Mouse (Mus musculus) MEL (cell line): ENCODE results near the gene Cabp2. TPM values are rescaled to one million over a fixed set of nuclear protein-coding genes. Genes with fewer than 3 reads are reported as not detected.

Source experiments
- DNase-seq: peaks from one replicate; pipeline ENCODE4 v3.0.0; 2011; ENCODE audit warnings: low read depth, low spot score
- H3K27ac ChIP-seq: 2 replicates; pipeline ENCODE4 v1.5.1; 2012; ENCODE audit warnings: low read depth, mild to moderate bottlenecking, control low read depth, low read length, moderate library complexity; ENCODE audit not compliant: control insufficient read depth
- H3K27me3 ChIP-seq, 2 experiments: fragments of 150-350 bp in 1 of 2; sonication (generic) in 1 of 2; 2 replicates each; pipeline ENCODE4 v1.6.1; 2012; ENCODE audit warnings: low read length in 2 of 2, mild to moderate bottlenecking in 2 of 2, improper control_type of control experiment in 1 of 2, moderate library complexity in 1 of 2; ENCODE audit not compliant: insufficient read depth in 2 of 2, control insufficient read depth in 1 of 2
- H3K36me3 ChIP-seq, 2 experiments: 2 replicates each; pipeline ENCODE4 v1.6.1; 2012 to 2014; ENCODE audit warnings: low read length in 2 of 2, improper control_type of control experiment in 1 of 2, inconsistent platforms in 1 of 2, mild to moderate bottlenecking in 1 of 2; ENCODE audit not compliant: insufficient read depth in 2 of 2, control insufficient read depth in 1 of 2
- H3K4me1 ChIP-seq, 2 experiments: fragments of 150-350 bp in 1 of 2; sonication (generic) in 1 of 2; 2 replicates each; pipeline ENCODE4 v1.6.1; 2012; ENCODE audit warnings: low read length in 2 of 2, improper control_type of control experiment in 1 of 2, mild to moderate bottlenecking in 1 of 2; ENCODE audit not compliant: insufficient read depth in 2 of 2, control insufficient read depth in 1 of 2
- H3K4me3 ChIP-seq, 2 experiments: fragments of 150-350 bp in 1 of 2; sonication (generic) in 1 of 2; 2 replicates each; pipeline ENCODE4 v1.5.1; 2012; ENCODE audit warnings: low read depth in 2 of 2, low read length in 2 of 2, mild to moderate bottlenecking in 2 of 2, moderate library complexity in 2 of 2, control low read depth in 1 of 2, improper control_type of control experiment in 1 of 2; ENCODE audit not compliant: control insufficient read depth in 1 of 2, insufficient read depth in 1 of 2
- H3K79me2 ChIP-seq: 2 replicates; pipeline ENCODE4 v1.6.1; 2012; ENCODE audit warnings: mild to moderate bottlenecking, low read length, moderate library complexity; ENCODE audit not compliant: control insufficient read depth, poor library complexity, insufficient read depth
- H3K9ac ChIP-seq: 2 replicates; pipeline ENCODE4 v1.6.1; 2012; ENCODE audit warnings: low read depth, mild to moderate bottlenecking, control low read depth, low read length, moderate library complexity; ENCODE audit not compliant: control insufficient read depth, poor library complexity, severe bottlenecking
- H3K9me3 ChIP-seq: fragments of 150-350 bp; sonication (generic); replicated peaks from 2 replicates; pipeline ENCODE4 v1.6.1; 2012; ENCODE audit warnings: mild to moderate bottlenecking, low read length, improper control_type of control experiment, moderate library complexity; ENCODE audit not compliant: insufficient read depth
- BHLHE40 ChIP-seq: IDR thresholded peaks from 2 replicates; pipeline ENCODE4 v1.6.1; 2012; ENCODE audit warnings: low read depth, mild to moderate bottlenecking, inconsistent platforms, low read length, improper control_type of control experiment, borderline replicate concordance
- CHD2 ChIP-seq: IDR thresholded peaks from 2 replicates; pipeline ENCODE4 v1.6.1; 2011; ENCODE audit warnings: low read length, improper control_type of control experiment
- CTCF ChIP-seq, 3 experiments: IDR thresholded peaks in 2 of 3; conservative IDR thresholded peaks in 1 of 3; 2 replicates each; pipeline ENCODE4 v1.5.1; 2011 to 2012; ENCODE audit warnings: low read length in 3 of 3, low read depth in 2 of 3, mild to moderate bottlenecking in 2 of 3, improper control_type of control experiment in 1 of 3, inconsistent platforms in 1 of 3, mixed read lengths in 1 of 3, moderate library complexity in 1 of 3; ENCODE audit not compliant: control insufficient read depth in 1 of 3, insufficient read depth in 1 of 3, poor library complexity in 1 of 3, severe bottlenecking in 1 of 3
- ELF1 ChIP-seq: IDR thresholded peaks from 2 replicates; pipeline ENCODE4 v1.6.1; 2014; ENCODE audit warnings: low read depth, mild to moderate bottlenecking, inconsistent platforms, low read length, improper control_type of control experiment, moderate library complexity
- ETS1 ChIP-seq: IDR thresholded peaks from 2 replicates; pipeline ENCODE4 v1.6.1; 2012; ENCODE audit warnings: low read depth, mild to moderate bottlenecking, inconsistent platforms, low read length, improper control_type of control experiment, moderate library complexity
- JUND ChIP-seq: IDR thresholded peaks from 2 replicates; pipeline ENCODE4 v1.6.1; 2011; ENCODE audit warnings: low read depth, mild to moderate bottlenecking, improper control_type of control experiment, low read length
- MEF2A ChIP-seq: IDR thresholded peaks from 2 replicates; pipeline ENCODE4 v1.6.1; 2014; ENCODE audit warnings: low read depth, mild to moderate bottlenecking, inconsistent platforms, low read length, improper control_type of control experiment; ENCODE audit not compliant: poor library complexity, insufficient replicate concordance, severe bottlenecking; ENCODE audit errors: extremely low read depth
- POLR2A ChIP-seq, 2 experiments: IDR thresholded peaks; 2 replicates each; pipeline ENCODE4 v1.6.1; 2011 to 2012; ENCODE audit warnings: low read length in 2 of 2, mild to moderate bottlenecking in 2 of 2, control low read depth in 1 of 2, improper control_type of control experiment in 1 of 2, low read depth in 1 of 2, moderate library complexity in 1 of 2; ENCODE audit not compliant: control insufficient read depth in 1 of 2, insufficient read depth in 1 of 2, poor library complexity in 1 of 2
- RAD21 ChIP-seq: IDR thresholded peaks from 2 replicates; pipeline ENCODE4 v1.6.1; 2011; ENCODE audit warnings: mild to moderate bottlenecking, low read depth, low read length, improper control_type of control experiment
- RCOR1 ChIP-seq: IDR thresholded peaks from 2 replicates; pipeline ENCODE4 v1.6.1; 2012; ENCODE audit warnings: low read depth, mild to moderate bottlenecking, inconsistent platforms, low read length, improper control_type of control experiment
- SMC3 ChIP-seq: IDR thresholded peaks from 2 replicates; pipeline ENCODE4 v1.6.1; 2011; ENCODE audit warnings: low read depth, low read length, improper control_type of control experiment
- TAL1 ChIP-seq: IDR thresholded peaks from 2 replicates; pipeline ENCODE4 v1.6.1; 2012; ENCODE audit warnings: mild to moderate bottlenecking, inconsistent platforms, low read length, moderate library complexity, mixed read lengths
- USF2 ChIP-seq, 2 experiments: IDR thresholded peaks; 2 replicates each; pipeline ENCODE4 v1.6.1; 2011 to 2012; ENCODE audit warnings: improper control_type of control experiment in 2 of 2, low read length in 2 of 2, borderline replicate concordance in 1 of 2, inconsistent platforms in 1 of 2, low read depth in 1 of 2, mild to moderate bottlenecking in 1 of 2; ENCODE audit not compliant: insufficient read depth in 1 of 2
- ZC3H11A ChIP-seq: IDR thresholded peaks from 2 replicates; pipeline ENCODE4 v1.6.1; 2012; ENCODE audit warnings: low read depth, mild to moderate bottlenecking, inconsistent platforms, low read length, improper control_type of control experiment
- ZMIZ1 ChIP-seq: IDR thresholded peaks from 2 replicates; pipeline ENCODE4 v1.6.1; 2012; ENCODE audit warnings: low read depth, mild to moderate bottlenecking, inconsistent platforms, low read length, improper control_type of control experiment, moderate library complexity
- polyA plus RNA-seq, 2 experiments: library from polyadenylated mRNA; stranded (reverse) in 1 of 2; unstranded in 1 of 2; fragments of >175 nt in 1 of 2; fragments of >200 nt in 1 of 2; gene quantifications; 2 replicates each; pipeline versions ENCODE4 v1.2.1 to v1.2.4; 2012; ENCODE audit warnings: low replicate concordance in 2 of 2, low read depth in 1 of 2; ENCODE audit not compliant: insufficient read length in 2 of 2, insufficient read depth in 1 of 2, missing spikeins in 1 of 2
- total RNA-seq: library from RNA; depleted of rRNA; stranded (reverse); fragments of 300-350 nt; gene quantifications from 2 replicates; pipeline ENCODE4 v1.2.3, GENCODE M21; 2012

Gene Cabp2
- total and polyA plus RNA-seq, 3 experiments = 0.14 TPM; not detected in 2

DNA sequence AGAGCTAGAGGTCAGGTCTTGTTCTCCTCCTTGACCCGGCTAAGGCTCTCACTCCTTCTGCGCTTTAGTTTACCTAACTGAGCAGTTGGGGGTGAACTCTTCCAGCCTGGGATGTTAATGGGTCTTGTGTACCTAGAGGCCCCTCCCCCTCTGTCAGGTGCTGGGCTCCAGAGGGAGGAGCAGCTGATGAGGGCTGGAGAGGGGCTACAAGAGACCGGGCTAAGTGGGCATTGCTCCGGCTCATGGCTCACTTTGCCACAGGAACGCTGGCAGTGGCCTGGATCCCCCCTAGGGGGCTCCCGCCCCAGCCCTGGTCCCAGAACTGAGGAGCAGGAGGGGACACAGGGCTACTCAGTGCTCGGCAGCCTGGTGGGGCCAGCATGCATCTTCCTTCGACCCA lies 2.4 kb downstream of the Cabp2 start:
- H3K79me2 ChIP-seq = no peaks in the 10 kb centered on the region
- TF ChIP-seq CTCF (IDR thresholded peaks at IDR 0.05 in 2 of 3, conservative IDR thresholded peaks at IDR 0.05 in 1 of 3; ENCODE audit: control insufficient read depth in 1 of 3, insufficient read depth in 1 of 3, low read depth in 2 of 3, low read length in 3 of 3, poor library complexity in 1 of 3, severe bottlenecking in 1 of 3) (peak in 2 of 3 experiments; percentile 0 to 10; a peak in 1 of 6 replicates), ETS1 (no peak)
- H3K9me3 ChIP-seq = no peaks in the 10 kb centered on the region
- H3K4me3 ChIP-seq = no peak overlapping the region
- H3K27me3 ChIP-seq = peaks cover 0 to 1% of the 10 kb centered on the region in 2 experiments; a peak in 2 of 4 replicates
- H3K27ac ChIP-seq = no peak overlapping the region
- H3K4me1 ChIP-seq = peaks cover 0 to 5% of the 10 kb centered on the region in 2 experiments; a peak in 1 of 4 replicates
- no peaks in the 10 kb centered on the region for H3K36me3 ChIP-seq
- H3K9ac ChIP-seq = no peak overlapping the region
- no peak for DNase-seq

DNA sequence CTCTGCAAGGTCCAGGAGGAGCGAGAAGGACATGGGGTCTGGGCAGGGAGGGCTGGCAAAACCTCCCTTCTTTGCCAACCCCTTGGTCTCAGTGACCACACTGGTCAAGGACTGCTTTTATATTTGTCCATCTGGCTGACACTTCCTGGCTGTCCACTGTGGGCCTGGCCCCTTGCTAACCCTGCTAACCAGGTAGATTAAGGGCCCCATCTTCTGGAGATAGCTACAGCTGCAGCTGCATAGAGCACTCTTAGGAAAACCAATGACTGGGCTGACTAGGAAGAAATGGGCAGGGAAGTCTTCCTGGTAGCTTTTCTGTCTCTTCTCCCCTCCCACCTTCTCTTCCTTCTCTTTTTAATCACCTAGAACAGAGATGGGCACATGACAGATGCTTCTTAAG lies 3.6 kb downstream of the Cabp2 start:
- no peak overlapping the region for H3K4me3 ChIP-seq
- no peaks in the 10 kb centered on the region for H3K9me3 ChIP-seq
- no peak for DNase-seq
- no peak overlapping the region for H3K9ac ChIP-seq
- H3K36me3 ChIP-seq = no peaks in the 10 kb centered on the region
- H3K27ac ChIP-seq = no peak overlapping the region
- H3K27me3 ChIP-seq = no peaks in the 10 kb centered on the region; a peak in 2 of 4 replicates
- H3K4me1 ChIP-seq = no peaks in the 10 kb centered on the region
- no peaks in the 10 kb centered on the region for H3K79me2 ChIP-seq
- TF ChIP-seq RAD21 (peak; percentile 21), ZC3H11A (peak; percentile 12; the same call in 1 of the 2 replicates), CTCF (IDR thresholded peaks at IDR 0.05 in 2 of 3, conservative IDR thresholded peaks at IDR 0.05 in 1 of 3; ENCODE audit: control insufficient read depth in 1 of 3, insufficient read depth in 1 of 3, low read depth in 2 of 3, low read length in 3 of 3, poor library complexity in 1 of 3, severe bottlenecking in 1 of 3) (peak in 1 of 3 experiments; percentile 23; a peak in 2 of 6 replicates), JUND (no peak), ELF1 (no peak), RCOR1 (no peak), POLR2A (IDR thresholded peaks at IDR 0.05; ENCODE audit: control insufficient read depth in 1 of 2, insufficient read depth in 1 of 2, low read depth in 1 of 2, low read length in 2 of 2, poor library complexity in 1 of 2) (no peak), SMC3 (0 out of 2 replicates have a peak, but pooled peaks have one; percentile 22)

DNA sequence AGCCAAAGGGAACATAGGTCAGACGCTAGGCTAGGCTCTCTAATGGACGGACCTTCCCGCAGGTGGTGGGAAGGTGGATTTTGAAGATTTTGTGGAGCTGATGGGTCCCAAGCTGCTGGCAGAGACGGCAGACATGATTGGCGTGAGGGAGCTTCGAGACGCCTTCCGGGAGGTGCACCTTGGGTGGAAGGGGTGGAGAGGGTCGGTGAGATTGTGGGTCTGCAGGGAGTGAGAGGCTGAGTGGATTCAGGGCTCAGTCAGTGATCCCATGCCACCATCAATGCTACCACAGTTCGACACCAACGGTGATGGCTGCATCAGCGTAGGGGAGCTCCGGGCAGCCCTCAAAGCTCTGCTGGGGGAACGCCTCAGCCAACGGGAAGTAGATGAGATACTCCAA lies 4.8 kb downstream of the Cabp2 start:
- Histone ChIP-seq H3K27me3 (no peaks in the 10 kb centered on the region; a peak in 2 of 4 replicates), H3K9ac (no peak overlapping the region), H3K4me3 (no peak overlapping the region), H3K4me1 (no peaks in the 10 kb centered on the region), H3K9me3 (no peaks in the 10 kb centered on the region), H3K79me2 (no peaks in the 10 kb centered on the region), H3K27ac (no peak overlapping the region), H3K36me3 (peaks cover 0 to under 1% of the 10 kb centered on the region in 2 experiments; a peak in 1 of 4 replicates)
- TF ChIP-seq BHLHE40 = no peak
- no peak for TF ChIP-seq CHD2
- TF ChIP-seq TAL1 = no peak
- no peak for TF ChIP-seq CTCF (IDR thresholded peaks at IDR 0.05 in 2 of 3, conservative IDR thresholded peaks at IDR 0.05 in 1 of 3; ENCODE audit: control insufficient read depth in 1 of 3, insufficient read depth in 1 of 3, low read depth in 2 of 3, low read length in 3 of 3, poor library complexity in 1 of 3, severe bottlenecking in 1 of 3)
- no peak for TF ChIP-seq USF2 (IDR thresholded peaks at IDR 0.05; ENCODE audit: borderline replicate concordance in 1 of 2, insufficient read depth in 1 of 2, low read depth in 1 of 2, low read length in 2 of 2)
- no peak for TF ChIP-seq ZMIZ1
- no peak for TF ChIP-seq MEF2A
- no peak for TF ChIP-seq JUND
- no peak for DNase-seq
